Mouse (Mus musculus) thymus, adult 18-20 months (tissue): ENCODE results near the gene Plagl2.
"Not testable (repeated sequence)": the region's sequence is repeated elsewhere in the genome, so short reads cannot be mapped to it uniquely, and the experiment has no call there.

Experiments
- DNase-seq, 2 experiments: peaks; one replicate each; pipeline ENCODE4 v3.0.0; 2022; ENCODE audit warnings: mixed read lengths in 2 of 2

Gene Plagl2

GRCm38 (mm10) chr2:153241250-153242014 lies at the start of gene Plagl2, which contains the start of gene Pofut1:
Gene Plagl2 (minus strand): TSS chr2:153241426.
Gene Pofut1 (plus strand): TSS chr2:153241533.
- peak; percentile 87 to 88 for DNase-seq

GRCm38 (mm10) chr2:153287835-153288234 lies 46.6 kb upstream of the Plagl2 start:
- no peak for DNase-seq

DNA sequence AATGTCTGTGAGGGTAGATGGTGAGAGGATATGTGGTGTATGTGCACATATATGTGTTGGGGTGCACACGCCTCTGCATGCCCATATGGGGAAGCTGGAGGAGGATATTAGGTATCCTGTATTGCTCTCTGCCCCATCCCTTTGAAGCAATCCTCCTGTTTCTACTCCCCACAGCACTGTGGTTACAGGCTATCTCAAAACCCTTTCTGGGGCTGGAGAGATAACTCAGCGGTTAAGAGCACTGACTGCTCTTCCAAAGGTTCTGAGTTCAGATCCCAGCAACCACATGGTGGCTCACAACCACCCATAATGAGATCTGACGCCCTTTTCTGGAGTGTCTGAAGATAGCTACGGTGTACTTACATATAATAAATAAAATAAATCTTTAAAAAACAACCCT lies 45.3 kb upstream of the Plagl2 start:
- DNase-seq, result no peak

GRCm38 (mm10) chr2:153283919-153284318 lies 42.7 kb upstream of the Plagl2 start:
- DNase-seq, result no peak

GRCm38 (mm10) chr2:153278357-153278756 lies 37.1 kb upstream of the Plagl2 start:
- DNase-seq, result peak; percentile 49 to 76

DNA sequence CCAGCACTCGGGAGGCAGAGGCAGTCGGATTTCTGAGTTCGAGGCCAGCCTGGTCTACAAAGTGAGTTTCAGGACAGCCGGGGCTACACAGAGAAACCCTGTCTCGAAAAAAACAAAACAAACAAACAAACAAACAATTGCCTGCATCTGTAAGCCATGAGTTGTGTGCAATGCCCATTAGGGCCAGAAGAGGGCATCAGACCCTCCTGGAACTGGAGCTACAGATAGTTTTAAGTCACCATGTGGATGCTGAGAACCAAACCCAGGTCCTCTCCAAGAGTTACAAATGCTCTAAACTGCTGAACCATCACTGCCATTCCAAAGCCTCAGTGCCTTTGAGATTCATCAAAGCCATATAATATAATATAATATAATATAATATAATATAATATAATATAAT lies 35.6 kb upstream of the Plagl2 start:
- DNase-seq, result not testable (repeated sequence)

- DNase-seq, result no peak
These were observed 35.2 kb upstream of the Plagl2 start for GRCm38 (mm10) chr2:153276440-153276839.

DNA sequence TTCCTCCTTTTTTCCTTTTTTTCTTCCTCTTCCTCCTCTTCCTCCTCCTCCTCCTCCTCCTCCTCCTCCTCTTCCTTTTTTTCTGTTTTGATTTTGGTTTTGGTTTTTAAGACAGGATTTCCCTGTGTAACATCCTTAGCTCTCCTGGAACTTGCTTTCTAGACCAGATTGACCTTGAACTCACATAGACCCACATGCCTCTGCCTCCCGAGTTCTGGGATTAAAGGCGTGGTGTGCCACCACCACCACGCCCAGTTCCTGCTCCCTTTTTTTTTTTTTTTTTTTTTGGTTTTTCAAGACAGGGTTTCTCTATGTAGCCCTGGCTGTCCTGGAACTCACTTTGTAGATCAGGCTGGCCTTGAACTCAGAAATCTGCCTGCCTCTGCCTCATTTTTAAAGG lies 34.4 kb upstream of the Plagl2 start:
- DNase-seq, result not testable (repeated sequence)

- DNase-seq, result no peak
These were observed 33.7 kb upstream of the Plagl2 start for GRCm38 (mm10) chr2:153274919-153275247.

DNA sequence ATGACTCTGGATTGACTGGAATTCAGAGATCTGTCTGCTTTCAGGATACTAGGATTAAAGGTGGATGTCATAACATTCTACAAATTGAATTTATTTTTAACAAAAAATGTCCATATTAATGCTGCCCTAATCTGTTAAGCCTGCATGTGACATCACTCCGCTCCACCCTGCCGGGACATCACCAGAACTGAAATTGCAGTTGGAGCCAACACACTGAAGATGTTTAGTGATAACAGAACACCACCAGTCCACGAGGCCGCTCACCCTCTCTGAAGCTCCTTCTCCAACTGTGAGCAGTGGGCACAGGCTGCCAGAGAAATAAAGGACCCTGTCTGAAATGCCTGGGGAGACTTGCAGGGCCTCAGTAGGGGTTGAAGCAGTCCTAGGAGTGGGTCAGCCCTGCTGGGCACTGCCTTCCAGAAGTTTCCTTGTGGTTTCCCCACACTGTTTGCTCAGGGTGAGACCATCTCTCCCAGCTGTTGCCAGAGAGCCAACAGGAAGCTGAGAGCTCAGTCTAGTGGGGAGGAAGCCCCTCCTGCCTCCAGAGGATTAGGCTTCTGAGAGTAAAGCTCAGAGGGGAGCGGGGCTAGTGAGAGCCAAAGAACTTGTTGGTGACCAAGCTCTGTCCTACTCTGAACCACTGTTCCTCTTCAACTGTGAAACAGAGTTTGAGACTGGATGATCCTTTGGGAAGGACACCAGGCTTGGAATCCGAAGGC lies 33.1 kb upstream of the Plagl2 start:
- not testable (repeated sequence) for DNase-seq

GRCm38 (mm10) chr2:153270231-153270915 lies 29.1 kb upstream of the Plagl2 start:
- not testable (repeated sequence) for DNase-seq

DNA sequence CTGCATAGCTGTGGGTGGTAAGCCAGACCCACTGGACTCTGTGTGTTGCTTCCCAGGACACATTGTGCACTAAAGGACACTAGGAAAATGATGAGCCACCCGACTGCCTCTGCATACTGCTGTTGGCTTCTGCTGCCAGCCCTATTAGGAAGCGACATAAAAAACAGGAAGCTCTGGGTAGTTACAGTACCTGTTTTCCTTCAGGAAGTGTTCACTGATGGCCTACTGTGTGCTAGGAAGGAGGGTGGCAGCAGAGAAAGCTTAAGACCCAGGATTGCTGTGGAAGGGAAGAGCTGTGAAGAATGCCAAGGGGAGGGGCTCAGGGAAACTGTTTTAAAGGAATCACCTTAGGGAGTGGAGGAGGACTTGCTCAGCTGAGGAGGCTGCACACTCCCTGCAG lies 26.1 kb upstream of the Plagl2 start:
- DNase-seq, result no peak

GRCm38 (mm10) chr2:153263053-153263452 lies 21.8 kb upstream of the Plagl2 start:
- DNase-seq, result peak; percentile 56 to 80

GRCm38 (mm10) chr2:153259864-153260674 lies 18.8 kb upstream of the Plagl2 start:
- DNase-seq, result no peak

- peak in 1 of 2 experiments; percentile 44 for DNase-seq
These were observed 18.0 kb upstream of the Plagl2 start for GRCm38 (mm10) chr2:153259030-153259863.

DNA sequence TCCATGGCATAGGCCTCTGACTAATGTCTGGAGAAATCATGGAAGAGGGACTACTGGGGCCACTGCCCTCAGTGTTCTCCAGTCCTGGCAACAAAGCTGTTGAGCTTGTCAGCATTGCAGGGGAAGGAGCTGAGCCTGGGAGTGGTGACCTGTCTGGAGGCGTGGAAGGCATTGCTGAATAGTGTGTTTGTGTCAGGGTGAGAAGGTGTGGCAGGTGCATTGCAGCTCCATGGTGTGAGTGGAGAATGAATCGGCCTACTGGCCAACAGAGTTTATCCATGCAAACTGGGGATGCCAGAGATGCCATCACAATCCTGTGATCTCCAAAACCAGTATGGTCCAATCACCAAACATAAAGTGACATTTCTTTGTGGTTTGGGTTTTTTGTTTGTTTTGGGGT lies 15.4 kb upstream of the Plagl2 start:
- DNase-seq, result no peak

DNA sequence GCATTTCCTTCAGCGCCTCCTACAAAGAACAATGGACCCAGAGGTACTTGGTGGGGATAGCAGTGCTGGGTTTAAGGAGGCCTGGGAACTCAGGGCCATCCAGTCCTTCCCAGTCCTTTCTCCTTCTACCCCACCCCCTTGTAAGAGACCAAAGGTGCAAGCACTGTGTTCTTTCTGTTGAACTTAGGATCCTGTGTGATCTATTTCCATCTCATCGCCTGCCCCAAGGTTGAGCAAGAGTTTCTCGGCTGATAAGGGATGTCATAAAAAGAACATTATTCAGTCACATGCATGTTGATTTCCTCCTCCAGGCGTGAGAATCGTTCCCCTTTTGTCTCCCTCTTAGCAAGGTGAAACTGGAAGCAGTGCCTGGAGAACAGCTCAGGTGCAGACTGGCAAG lies 8.5 kb upstream of the Plagl2 start:
- DNase-seq, result no peak

DNA sequence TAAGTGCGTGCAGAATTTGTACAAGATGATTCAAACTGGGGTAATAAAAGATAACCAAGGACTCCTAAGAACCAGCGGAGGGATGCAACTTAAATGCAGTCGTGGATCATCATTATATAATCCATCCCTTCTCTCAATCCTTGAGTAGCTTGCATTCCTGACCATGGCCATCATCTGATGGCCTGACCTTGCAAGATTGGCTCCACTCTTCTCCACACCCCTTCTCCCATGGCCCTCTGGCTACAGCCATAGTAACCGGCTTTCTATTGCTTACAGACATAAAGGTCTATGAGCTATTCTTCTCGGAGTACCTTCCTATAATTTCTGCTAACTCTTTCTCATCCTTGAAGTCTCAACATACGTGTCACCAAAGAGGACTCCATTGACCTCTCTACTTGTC lies 930 bp upstream of the Plagl2 start:
- DNase-seq, result no peak

- peak; percentile 38 to 61 for DNase-seq
These were observed 458 bp downstream of the Plagl2 start for GRCm38 (mm10) chr2:153240701-153241235.

DNA sequence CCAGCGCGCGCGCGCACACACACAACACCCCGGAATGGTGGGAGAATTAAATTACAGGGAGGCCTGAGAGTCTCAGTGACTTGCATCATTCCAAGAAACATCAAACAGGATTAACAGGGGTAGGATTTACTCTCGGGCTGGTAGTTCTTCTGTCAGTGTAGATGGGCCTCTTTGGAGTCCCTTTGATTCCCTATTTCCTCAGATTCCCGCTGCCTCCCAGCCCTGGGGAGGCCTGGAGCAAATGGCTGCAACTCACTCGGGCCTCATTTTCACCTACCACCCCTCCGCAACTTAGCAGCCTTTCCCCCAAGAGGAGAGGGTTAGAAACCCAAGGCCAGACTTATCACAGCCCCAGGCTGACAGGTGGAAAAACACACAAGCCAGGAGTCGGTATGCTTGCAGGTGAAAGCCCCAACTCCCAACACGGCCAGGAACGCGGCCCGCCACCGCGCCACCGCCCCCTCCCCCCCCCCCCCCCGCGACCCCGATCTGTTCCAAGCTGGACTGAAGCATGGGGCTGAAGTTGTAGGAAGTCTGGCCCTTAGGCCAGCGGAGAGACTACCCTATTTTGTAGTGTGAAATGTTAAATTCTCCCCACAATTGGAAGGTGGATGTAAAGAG lies 1.3 kb downstream of the Plagl2 start:
- no peak for DNase-seq
